Mouse (Mus musculus): ENCODE data around the gene Sgcd. TPM values are rescaled to one million over a fixed set of nuclear protein-coding genes. Genes with fewer than 3 reads are reported as not detected.

Gene Sgcd
- not detected in 2 replicates for total RNA-seq (2017)

DNA sequence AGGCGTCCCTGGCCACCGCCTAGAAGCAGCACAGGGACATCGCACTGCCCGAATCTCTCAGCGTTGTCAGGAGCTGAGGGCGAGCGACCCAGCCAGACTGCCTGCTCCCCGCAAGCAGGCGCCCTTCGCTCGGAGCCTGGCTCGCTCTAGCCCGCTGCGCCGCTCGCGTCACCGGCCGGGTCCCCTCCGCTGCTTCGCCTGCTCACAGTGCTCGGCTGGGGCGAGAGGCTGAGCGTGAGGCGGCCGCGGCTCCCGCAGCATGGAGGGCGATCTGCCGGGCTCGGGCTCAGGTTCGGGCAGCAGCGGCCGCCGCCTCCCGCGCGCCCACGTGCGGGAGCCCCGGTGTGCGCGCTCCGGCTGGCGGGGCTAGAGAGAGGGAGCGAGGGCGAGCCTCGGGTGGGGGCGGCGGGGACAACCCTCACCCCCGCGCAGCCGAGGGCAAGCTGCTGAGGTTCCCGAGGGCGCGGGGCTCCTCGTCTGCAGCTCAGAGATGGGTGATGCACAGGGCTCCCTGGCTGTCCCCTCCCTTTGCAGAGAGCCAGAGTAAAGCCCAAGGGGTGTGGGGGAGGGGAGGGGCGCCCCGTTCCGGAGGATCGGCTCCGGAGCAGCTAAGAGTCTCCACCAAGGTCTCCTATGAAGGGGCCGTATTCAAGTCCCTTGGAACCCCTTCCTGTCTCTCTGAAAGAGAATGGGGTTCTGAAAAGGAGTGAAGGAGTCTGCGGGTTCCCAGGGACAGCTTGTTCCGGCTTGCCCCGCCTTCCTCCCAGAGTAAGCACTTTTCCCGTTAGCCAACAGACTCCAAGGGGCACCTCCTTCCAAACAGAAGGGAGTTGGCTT is at the start of gene Sgcd:
Gene Sgcd, minus strand, starts transcription at position 273 of the 837 bp plus-strand sequence.
- no peak for ATAC-seq (ENCODE audit: extremely low read depth, insufficient number of reproducible peaks, low FRiP score, poor library complexity, severe bottlenecking)

DNA sequence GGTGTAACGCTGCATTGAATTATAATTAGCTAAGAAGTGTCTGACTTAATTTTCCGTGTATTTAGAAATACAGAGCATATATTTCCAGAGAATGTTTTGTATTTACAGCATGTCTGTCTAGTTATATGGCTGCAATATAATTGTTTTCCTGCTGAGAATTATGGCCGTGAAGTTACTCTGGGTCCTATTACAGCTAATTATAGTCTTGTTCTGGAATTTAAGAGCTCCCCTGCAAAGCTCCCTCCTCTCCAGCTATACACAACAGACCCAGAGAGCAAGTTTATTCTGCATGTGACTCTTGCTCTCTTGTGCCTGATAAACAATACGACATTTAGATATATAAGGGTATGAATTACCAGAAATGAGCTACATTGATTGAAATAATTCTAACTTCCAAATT is 49.3 kb upstream of the Sgcd start:
- no peak for ATAC-seq (ENCODE audit: extremely low read depth, insufficient number of reproducible peaks, low FRiP score, poor library complexity, severe bottlenecking)

DNA sequence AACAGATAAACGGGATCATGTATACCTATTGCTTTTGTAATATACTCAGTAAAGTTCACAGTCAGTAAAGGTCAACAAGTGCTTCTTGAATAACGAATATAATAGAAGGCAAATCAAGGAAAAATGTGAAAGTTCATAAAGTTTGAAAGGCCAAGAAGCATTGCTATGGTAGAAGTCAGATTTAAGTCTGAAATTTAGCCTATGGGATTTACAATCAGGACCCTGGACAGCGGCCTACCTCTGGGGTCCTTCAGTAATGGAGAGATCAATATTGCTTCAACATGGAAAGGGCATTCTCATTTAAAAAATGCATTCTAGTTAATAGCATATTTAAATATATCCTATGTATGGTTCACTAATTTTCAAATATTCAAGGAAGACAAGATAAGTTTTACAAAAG is 24.1 kb upstream of the Sgcd start:
- ATAC-seq (ENCODE audit: extremely low read depth, insufficient number of reproducible peaks, low FRiP score, poor library complexity, severe bottlenecking) = no peak

DNA sequence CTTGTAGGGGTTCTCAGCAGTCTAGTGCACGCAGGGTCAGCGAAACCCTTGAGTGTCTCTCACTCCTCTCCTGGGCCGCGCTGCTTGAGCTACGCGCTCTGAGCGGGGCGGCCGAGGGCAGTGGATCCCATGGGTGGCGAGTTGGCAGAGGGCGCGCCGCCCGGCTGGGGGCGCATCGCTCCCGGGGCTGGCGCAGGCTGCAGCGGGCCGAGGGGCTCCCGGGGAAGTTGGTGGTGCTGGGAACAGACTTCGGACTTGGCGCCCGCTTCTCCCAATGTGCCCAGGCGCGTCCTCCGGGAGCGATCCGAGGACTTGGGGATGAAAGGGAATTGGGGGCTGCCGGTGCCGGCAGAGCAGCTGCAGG is 454 bp downstream of the Sgcd start:
- ATAC-seq (ENCODE audit: extremely low read depth, insufficient number of reproducible peaks, low FRiP score, poor library complexity, severe bottlenecking) = 0 out of 2 replicates have a peak, but pooled peaks have one; percentile 13

- ATAC-seq (ENCODE audit: extremely low read depth, insufficient number of reproducible peaks, low FRiP score, poor library complexity, severe bottlenecking) = no peak
Measured at GRCm38 (mm10) chr11:47987893-47988267, 889 bp downstream of the Sgcd start.

DNA sequence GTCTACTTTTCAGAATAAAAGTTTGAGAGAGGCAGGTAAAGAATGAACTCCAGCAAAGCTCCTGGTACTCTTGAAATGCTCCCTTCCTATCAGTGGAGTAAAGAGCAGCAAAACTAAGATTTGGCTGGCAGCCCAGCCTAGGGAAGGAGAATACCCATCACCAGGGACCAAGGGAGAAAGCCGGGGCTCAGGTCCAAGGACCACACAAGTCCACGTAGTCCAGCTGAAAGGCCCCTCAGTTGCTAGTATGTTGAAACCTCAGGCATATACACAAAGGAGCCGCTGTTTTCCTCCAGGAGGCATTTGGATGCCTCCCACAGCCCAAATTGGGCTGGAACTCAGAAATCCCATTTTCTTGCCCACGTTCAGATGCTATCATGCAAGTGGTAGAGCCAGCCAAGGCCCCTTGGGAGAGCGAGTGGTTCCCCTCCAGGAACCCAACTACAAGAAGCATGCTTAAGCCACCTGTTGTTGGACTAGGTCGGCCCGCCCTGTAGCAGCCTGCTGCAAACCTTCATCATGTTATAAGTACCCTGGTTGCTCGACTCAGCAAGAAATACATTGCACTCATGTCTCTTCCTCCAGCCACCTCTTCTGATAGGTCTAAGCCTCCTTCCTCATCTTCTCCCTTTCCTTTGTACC is 1.4 kb downstream of the Sgcd start:
- no peak for ATAC-seq (ENCODE audit: extremely low read depth, insufficient number of reproducible peaks, low FRiP score, poor library complexity, severe bottlenecking)

- ATAC-seq (ENCODE audit: extremely low read depth, insufficient number of reproducible peaks, low FRiP score, poor library complexity, severe bottlenecking) = no peak
Measured at GRCm38 (mm10) chr11:47982152-47982551, 6.6 kb downstream of the Sgcd start.

- ATAC-seq (ENCODE audit: extremely low read depth, insufficient number of reproducible peaks, low FRiP score, poor library complexity, severe bottlenecking) = no peak
Measured at GRCm38 (mm10) chr11:47981108-47981507, 7.7 kb downstream of the Sgcd start.

DNA sequence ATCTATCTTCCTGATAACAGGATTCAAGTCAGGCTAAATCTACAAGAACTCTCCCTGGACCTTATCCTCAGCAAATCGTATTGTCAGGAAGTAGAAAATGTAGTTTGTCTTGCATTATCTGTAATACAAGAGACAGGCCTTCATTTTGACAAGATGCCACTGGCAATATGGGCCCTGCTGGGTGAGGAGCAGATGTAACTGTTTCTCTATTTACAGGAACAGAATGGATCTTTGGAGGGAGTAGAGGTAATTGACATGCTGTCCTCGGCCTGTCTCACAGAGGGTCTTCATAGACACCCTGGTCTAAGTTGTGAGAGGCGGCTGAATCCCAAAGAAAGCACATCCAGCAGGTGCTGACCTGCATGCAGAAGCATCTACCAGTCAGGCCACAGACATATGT is 35.5 kb downstream of the Sgcd start:
- no peak for ATAC-seq (ENCODE audit: extremely low read depth, insufficient number of reproducible peaks, low FRiP score, poor library complexity, severe bottlenecking)

DNA sequence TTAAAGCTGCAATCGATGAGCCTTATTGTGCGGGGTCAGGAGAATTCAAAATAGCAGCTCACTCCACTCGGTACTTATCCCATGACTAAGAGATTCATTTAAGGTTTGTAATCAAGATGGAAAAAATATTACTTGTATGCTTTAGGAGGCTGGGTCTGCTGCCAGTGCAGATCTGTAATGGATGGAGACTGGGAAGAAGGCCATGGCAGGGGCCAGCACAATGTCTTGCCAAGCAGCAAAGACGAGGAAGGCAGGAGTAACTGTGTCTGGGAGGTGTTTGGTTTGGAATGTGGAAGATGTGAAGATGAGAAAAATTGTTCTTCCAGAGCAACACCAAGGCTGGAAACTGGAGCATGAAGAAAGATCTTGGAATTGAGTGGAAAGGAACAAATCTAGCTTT is 36.4 kb downstream of the Sgcd start:
- no peak for ATAC-seq (ENCODE audit: extremely low read depth, insufficient number of reproducible peaks, low FRiP score, poor library complexity, severe bottlenecking)

GRCm38 (mm10) chr11:47939795-47940194 is 49.0 kb downstream of the Sgcd start:
- no peak for ATAC-seq (ENCODE audit: extremely low read depth, insufficient number of reproducible peaks, low FRiP score, poor library complexity, severe bottlenecking)

GRCm38 (mm10) chr11:47917616-47918015 is 71.2 kb downstream of the Sgcd start:
- ATAC-seq (ENCODE audit: extremely low read depth, insufficient number of reproducible peaks, low FRiP score, poor library complexity, severe bottlenecking) = no peak

- no peak for ATAC-seq (ENCODE audit: extremely low read depth, insufficient number of reproducible peaks, low FRiP score, poor library complexity, severe bottlenecking)
Measured at GRCm38 (mm10) chr11:47891617-47892172, 97.1 kb downstream of the Sgcd start.

- ATAC-seq (ENCODE audit: extremely low read depth, insufficient number of reproducible peaks, low FRiP score, poor library complexity, severe bottlenecking) = no peak
Measured at GRCm38 (mm10) chr11:47890315-47890714, 98.5 kb downstream of the Sgcd start.

DNA sequence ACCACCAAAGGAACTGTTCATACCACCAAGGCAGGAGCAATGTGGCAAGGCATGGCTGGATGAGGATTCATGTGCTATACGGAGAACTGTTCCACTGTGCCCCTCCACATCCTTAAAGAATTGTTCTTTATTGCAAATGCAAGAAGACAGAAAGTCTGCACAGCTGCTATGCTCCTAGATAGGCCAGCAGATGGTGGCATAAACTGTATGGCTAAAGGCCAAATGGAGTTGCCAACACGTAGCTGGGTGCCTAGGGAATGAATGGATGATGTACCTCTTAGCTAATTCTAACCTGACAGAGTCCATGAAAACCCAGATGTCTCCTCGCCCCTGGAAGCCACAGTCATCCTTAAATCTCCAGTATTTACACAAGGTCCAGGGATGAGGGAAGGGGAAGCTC is 103.5 kb downstream of the Sgcd start:
- ATAC-seq (ENCODE audit: extremely low read depth, insufficient number of reproducible peaks, low FRiP score, poor library complexity, severe bottlenecking) = no peak

GRCm38 (mm10) chr11:47883545-47883944 is 105.2 kb downstream of the Sgcd start:
- ATAC-seq (ENCODE audit: extremely low read depth, insufficient number of reproducible peaks, low FRiP score, poor library complexity, severe bottlenecking) = no peak

GRCm38 (mm10) chr11:47876633-47877170 is 112.1 kb downstream of the Sgcd start:
- ATAC-seq (ENCODE audit: extremely low read depth, insufficient number of reproducible peaks, low FRiP score, poor library complexity, severe bottlenecking) = no peak

GRCm38 (mm10) chr11:47845894-47846293 is 142.9 kb downstream of the Sgcd start:
- no peak for ATAC-seq (ENCODE audit: extremely low read depth, insufficient number of reproducible peaks, low FRiP score, poor library complexity, severe bottlenecking)

DNA sequence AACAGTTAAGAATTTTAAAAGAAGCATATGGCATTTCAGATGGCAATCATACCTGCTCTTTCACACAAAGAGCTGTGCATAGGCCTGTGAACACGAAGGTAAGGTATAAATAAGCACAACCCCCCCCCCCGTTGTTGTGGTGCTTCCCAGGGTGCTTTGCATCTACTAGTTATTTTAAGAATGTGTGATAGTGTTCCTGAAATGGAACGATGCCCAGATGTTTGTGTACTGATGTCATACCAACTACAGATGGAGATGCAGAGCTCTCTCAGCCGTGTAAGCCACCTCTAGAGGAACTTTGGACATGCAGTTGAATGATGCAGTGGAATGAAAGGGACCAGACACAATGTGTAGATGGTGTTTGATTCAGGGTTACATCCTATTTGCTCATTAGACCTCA is 155.5 kb downstream of the Sgcd start:
- ATAC-seq (ENCODE audit: extremely low read depth, insufficient number of reproducible peaks, low FRiP score, poor library complexity, severe bottlenecking) = no peak

DNA sequence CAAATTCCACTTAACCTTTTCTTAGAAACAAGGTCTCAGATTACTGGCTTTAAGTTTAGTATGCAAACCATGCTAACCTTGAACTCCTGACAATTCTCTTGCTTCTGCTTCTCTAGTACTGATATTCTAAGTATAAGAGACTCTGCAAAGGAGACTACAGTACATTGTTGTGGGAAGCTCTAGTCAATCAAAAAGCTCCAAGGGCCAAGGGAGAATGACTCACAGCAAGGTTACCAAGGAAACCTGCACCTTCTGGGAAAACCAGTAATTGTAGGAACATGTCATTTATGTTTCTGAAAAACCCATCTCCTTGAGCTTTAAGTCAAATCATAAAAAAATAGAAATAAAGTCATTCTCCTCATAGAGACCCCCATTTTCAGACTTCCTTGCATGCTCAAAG is 178.5 kb downstream of the Sgcd start:
- ATAC-seq (ENCODE audit: extremely low read depth, insufficient number of reproducible peaks, low FRiP score, poor library complexity, severe bottlenecking) = no peak
